In genomic region chr10:34418794-34419193, GRCm38 (mm10) we compare ENCODE assay signal across 9 mouse cellular contexts. TPM values are rescaled to one million over a fixed set of nuclear protein-coding genes. Genes with fewer than 3 reads are reported as not detected.
DNase-seq lines count a peak whose midpoint lies in the region; ATAC-seq and TF ChIP-seq lines count a peak whose summit lies in the region.
"Not testable (repeated sequence)": the region's sequence is repeated elsewhere in the genome, so short reads cannot be mapped to it uniquely, and the experiment has no call there.
"Had no signal": no experiment of that assay in that cellular context is flagged by ENCODE, and none has a peak within 500 bp of the region (broad histone marks: within the 10 kb centered on the region; RNA-seq: fewer than 3 reads in every experiment).

No protein-coding gene starts in this region.

- TF ChIP-seq CTCF in gastrocnemius, adult 2 months (IDR thresholded peaks at IDR 0.05); layer of hippocampus, adult 2 months (conservative IDR thresholded peaks at IDR 0.05): not testable (repeated sequence)

- not testable (repeated sequence) for H3K27me3 ChIP-seq in embryonic facial prominence, embryonic 13.5 days; hindbrain, embryonic 13.5 days; liver, embryonic 16.5 days (ENCODE audit: control insufficient read depth, insufficient read depth, low read depth, low read length); midbrain, embryonic 14.5 days (ENCODE audit: control insufficient read depth, insufficient read depth, low read length); stomach, embryonic 15.5 days (replicated peaks)

- DNase-seq in ES-CJ7 (ENCODE audit: low read depth, low spot score), result peak; percentile 10
- not testable (repeated sequence) for DNase-seq in gastrocnemius, adult 2 months; layer of hippocampus, adult 2 months (ENCODE audit: low spot score in 2 of 2); midbrain, embryonic 14.5 days

- H3K27ac ChIP-seq in embryonic facial prominence, embryonic 13.5 days; hindbrain, embryonic 13.5 days; midbrain, embryonic 14.5 days (replicated peaks; ENCODE audit: low read depth, low read length): not testable (repeated sequence)
- H3K27ac ChIP-seq in gastrocnemius, adult 2 months, result peak overlapping the region; percentile 97
- peak overlapping the region; percentile 46; the same call in 1 of the 2 replicates for H3K27ac ChIP-seq in layer of hippocampus, adult 2 months
- peak overlapping the region; percentile 48; the same call in 1 of the 2 replicates for H3K27ac ChIP-seq in liver, embryonic 16.5 days (ENCODE audit: low read length)
- H3K27ac ChIP-seq in stomach, embryonic 15.5 days, result peak overlapping the region; percentile 59; the same call in 1 of the 2 replicates

- H3K4me1 ChIP-seq in embryonic facial prominence, embryonic 13.5 days, result peaks cover 19% of the 10 kb centered on the region
- H3K4me1 ChIP-seq in hindbrain, embryonic 13.5 days (replicated peaks); midbrain, embryonic 14.5 days (ENCODE audit: control insufficient read depth, insufficient read depth, low read length); stomach, embryonic 15.5 days: not testable (repeated sequence)
- H3K4me1 ChIP-seq in liver, embryonic 16.5 days (ENCODE audit: control insufficient read depth, low read depth, low read length), result peaks cover 23% of the 10 kb centered on the region

- 79% methylated on average over 4 of the region's 4 CpGs for WGBS in embryonic facial prominence, embryonic 13.5 days
- 90% methylated on average over 4 of the region's 4 CpGs for WGBS in hindbrain, embryonic 13.5 days
- 62% methylated on average over 4 of the region's 4 CpGs for WGBS in liver, embryonic 16.5 days (ENCODE audit: insufficient replicate concordance)
- WGBS in midbrain, embryonic 14.5 days, result 75% methylated on average over 4 of the region's 4 CpGs
- WGBS in stomach, embryonic 15.5 days, result 66% methylated on average over 4 of the region's 4 CpGs

- H3K9ac ChIP-seq in embryonic facial prominence, embryonic 13.5 days, result peak overlapping the region; percentile 90
- H3K9ac ChIP-seq in hindbrain, embryonic 13.5 days, result peak overlapping the region; percentile 76
- peak overlapping the region; percentile 55; the same call in 1 of the 2 replicates for H3K9ac ChIP-seq in liver, embryonic 16.5 days (ENCODE audit: low read depth, low read length)
- H3K9ac ChIP-seq in midbrain, embryonic 14.5 days (replicated peaks; ENCODE audit: low read length), result peak overlapping the region; percentile 54
- 0 out of 2 replicates have a peak overlapping the region, but pooled peaks have one; percentile 19 for H3K9ac ChIP-seq in stomach, embryonic 15.5 days

- H3K4me2 ChIP-seq in embryonic facial prominence, embryonic 13.5 days, result peak overlapping the region; percentile 65
- peak overlapping the region; percentile 67 for H3K4me2 ChIP-seq in hindbrain, embryonic 13.5 days
- H3K4me2 ChIP-seq in liver, embryonic 16.5 days (ENCODE audit: low read depth, low read length), result peak overlapping the region; percentile 77
- peak overlapping the region; percentile 70 for H3K4me2 ChIP-seq in midbrain, embryonic 14.5 days (ENCODE audit: low read length)
- H3K4me2 ChIP-seq in stomach, embryonic 15.5 days, result peak overlapping the region; percentile 73

- ATAC-seq in embryonic facial prominence, embryonic 13.5 days (ENCODE audit: insufficient number of reproducible peaks, insufficient read depth, low FRiP score, low TSS enrichment, low read depth); hindbrain, embryonic 13.5 days (ENCODE audit: low FRiP score); midbrain, embryonic 14.5 days (ENCODE audit: low FRiP score, low TSS enrichment); stomach, embryonic 15.5 days (ENCODE audit: insufficient read depth, low FRiP score, low read depth): not testable (repeated sequence)
- peak; percentile 9; the same call in 1 of the 2 replicates for ATAC-seq in liver, embryonic 16.5 days (ENCODE audit: low read depth)

- H3K4me3 ChIP-seq in embryonic facial prominence, embryonic 13.5 days, result peak overlapping the region; percentile 80
- H3K4me3 ChIP-seq in gastrocnemius, adult 2 months, result peak overlapping the region; percentile 87
- H3K4me3 ChIP-seq in hindbrain, embryonic 13.5 days, result peak overlapping the region; percentile 62
- H3K4me3 ChIP-seq in layer of hippocampus, adult 2 months, result peak overlapping the region; percentile 80
- H3K4me3 ChIP-seq in liver, embryonic 16.5 days (ENCODE audit: low read depth, low read length), result peak overlapping the region; percentile 86
- H3K4me3 ChIP-seq in midbrain, embryonic 14.5 days (replicated peaks; ENCODE audit: low read depth, low read length), result peak overlapping the region; percentile 60
- H3K4me3 ChIP-seq in stomach, embryonic 15.5 days (replicated peaks), result peak overlapping the region; percentile 78

- intact Hi-C loops in gastrocnemius, adult 2 months (cut with DNase I), result loop anchor here (2.0 kb wide), 1 partner anchor 66 kb away; no protein-coding TSS in a partner anchor

- not testable (repeated sequence) for H3K36me3 ChIP-seq in embryonic facial prominence, embryonic 13.5 days; hindbrain, embryonic 13.5 days; liver, embryonic 16.5 days (ENCODE audit: control insufficient read depth, insufficient read depth); midbrain, embryonic 14.5 days (ENCODE audit: control insufficient read depth, insufficient read depth, low read length); stomach, embryonic 15.5 days

- not testable (repeated sequence) for H3K9me3 ChIP-seq in embryonic facial prominence, embryonic 13.5 days; hindbrain, embryonic 13.5 days; liver, embryonic 16.5 days (replicated peaks; ENCODE audit: control insufficient read depth, low read length); midbrain, embryonic 14.5 days (ENCODE audit: control insufficient read depth, low read length); stomach, embryonic 15.5 days

RNA-seq across cellular contexts. Expression of gene Nt5dc1, which starts 0.4 kb away (rescaled TPM):
- polyA plus RNA-seq in embryonic facial prominence, embryonic 13.5 days (2015; fragmentation: Nextera tagmentation; extraction: Ambion mirVana), result 8.5 and 10.9 TPM in 2 replicates
- 1 to 10 TPM; 4.7 to 5.6 TPM for total RNA-seq in gastrocnemius, adult 2 months (2021)
- polyA plus RNA-seq in hindbrain, embryonic 13.5 days (2015; fragmentation: Nextera tagmentation; extraction: Ambion mirVana), result 2.8 and 3.2 TPM in 2 replicates
- total RNA-seq in layer of hippocampus, adult 2 months (2021), result 1 to 10 TPM; 3.9 to 4.0 TPM
- polyA plus RNA-seq in liver, embryonic 16.5 days (2015; fragmentation: Nextera tagmentation; extraction: Ambion mirVana), result 6.2 and 7.2 TPM in 2 replicates
- polyA plus RNA-seq in midbrain, embryonic 14.5 days (2014; fragmentation: Nextera tagmentation; extraction: Ambion mirVana), result 1.2 and 1.9 TPM in 2 replicates
- 10.8 and 11.4 TPM in 2 replicates for polyA plus RNA-seq in stomach, embryonic 15.5 days (2015; fragmentation: Nextera tagmentation; extraction: Ambion mirVana)

RNA-seq across cellular contexts. Expression of gene Col10a1, which starts 29.0 kb away (rescaled TPM):
- 0.26 and 0.42 TPM in 2 replicates for polyA plus RNA-seq in embryonic facial prominence, embryonic 13.5 days (2015; fragmentation: Nextera tagmentation; extraction: Ambion mirVana)
- not detected for total RNA-seq in gastrocnemius, adult 2 months (2021)
- 0.08 and 0.14 TPM in 2 replicates for polyA plus RNA-seq in hindbrain, embryonic 13.5 days (2015; fragmentation: Nextera tagmentation; extraction: Ambion mirVana)
- not detected for total RNA-seq in layer of hippocampus, adult 2 months (2021)
- polyA plus RNA-seq in liver, embryonic 16.5 days (2015; fragmentation: Nextera tagmentation; extraction: Ambion mirVana), result 0.02 and 0.05 TPM in 2 replicates
- polyA plus RNA-seq in midbrain, embryonic 14.5 days (2014; fragmentation: Nextera tagmentation; extraction: Ambion mirVana), result 0.15 and 0.26 TPM in 2 replicates
- 0.10 TPM in 2 replicates for polyA plus RNA-seq in stomach, embryonic 15.5 days (2015; fragmentation: Nextera tagmentation; extraction: Ambion mirVana)
- total RNA-seq: gastrocnemius, postnatal 4 days had no signal

Comparison
In these comparisons a context has a peak if more than half of its experiments do, and no peak if none do; other contexts are left out.
1. H3K9ac ChIP-seq: peak in every context shown above with its lines; median percentile 90 in embryonic facial prominence, embryonic 13.5 days; 76 in hindbrain, embryonic 13.5 days; 55 in liver, embryonic 16.5 days; 54 in midbrain, embryonic 14.5 days; 19 in stomach, embryonic 15.5 days.